Mouse (Mus musculus) testis, adult 10 weeks (tissue): ENCODE measurements around the gene Olfr955. TPM values are rescaled to one million over a fixed set of nuclear protein-coding genes. Genes with fewer than 3 reads are reported as not detected.

ENCODE experiments used
- polyA plus RNA-seq: library from polyadenylated mRNA; stranded (reverse); fragments of 350-450 nt; fragmentation: Illumina TruSeq; extraction: RNeasy Lipid Tissue Mini Kit (QIAGEN cat#74804); gene quantifications from one replicate; pipeline ENCODE4 v1.2.3, GENCODE M21; 2014; ENCODE audit warnings: low read depth, low replicate concordance

Gene Olfr955
- polyA plus RNA-seq = not detected

GRCm38 (mm10) chr9:39471844-39472243, at the start of gene Olfr955:
TSS of gene Olfr955 (minus strand) at chr9:39471944.

GRCm38 (mm10) chr9:39515531-39515930, 43.8 kb upstream of the Olfr955 start, which contains the start of gene Olfr957:
TSS of gene Olfr957 (minus strand) at chr9:39515809.

GRCm38 (mm10) chr9:39493895-39494294, 22.2 kb upstream of the Olfr955 start, which contains the start of gene Olfr44:
TSS of gene Olfr44 (minus strand) at chr9:39493995.

DNA sequence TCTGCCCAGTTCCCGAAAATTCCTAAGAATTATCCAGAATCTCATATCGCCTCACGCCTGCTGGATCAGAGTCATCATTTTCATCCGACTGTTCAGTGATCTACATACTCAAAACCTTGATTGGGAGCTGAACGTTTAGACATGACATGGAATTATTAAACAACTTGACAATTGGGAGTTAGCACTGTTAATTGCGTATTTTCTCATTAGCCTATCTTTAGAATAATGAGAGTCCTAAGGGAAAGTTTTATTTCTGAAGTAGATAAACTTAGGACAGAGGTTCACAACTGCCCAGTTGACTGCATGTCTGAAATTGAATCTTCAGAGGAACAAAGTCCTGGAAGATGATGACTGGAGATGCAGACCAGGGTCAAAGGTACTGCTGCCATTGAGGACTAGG, 15.3 kb downstream of the Olfr955 start, which contains the start of gene Olfr954:
Olfr954 (plus strand) TSS at position 301 of the 400 bp plus-strand sequence.

DNA sequence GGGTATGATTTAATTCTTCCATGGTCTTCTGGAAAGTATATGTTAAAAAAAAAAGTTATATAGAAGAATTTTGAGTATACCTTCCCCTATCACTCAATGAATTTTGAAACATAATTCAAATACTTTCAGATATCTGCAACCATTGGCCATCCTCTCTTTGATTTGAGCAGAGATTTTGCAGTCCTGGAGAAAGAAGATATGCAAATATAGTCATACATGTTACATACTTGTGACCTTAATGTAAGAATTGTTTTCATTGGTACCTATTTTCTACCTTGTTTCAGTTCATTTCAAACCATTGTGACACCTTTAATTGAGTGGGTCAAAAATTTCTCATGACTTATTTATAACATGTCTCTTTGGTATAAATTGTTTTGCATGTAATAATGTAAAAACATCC, 44.7 kb downstream of the Olfr955 start, which contains the start of gene Olfr952:
Olfr952 (minus strand) TSS at position 101 of the 400 bp plus-strand sequence.

Other genes with a start within 250 kb of the Olfr955 start
- not detected for gene Olfr1537, start 221.9 kb downstream of the Olfr955 start, polyA plus RNA-seq
- not detected for gene Olfr945, start 195.1 kb downstream of the Olfr955 start, polyA plus RNA-seq
- gene Olfr948, start 145.9 kb downstream of the Olfr955 start, polyA plus RNA-seq = not detected
- gene Olfr951, start 84.5 kb downstream of the Olfr955 start, polyA plus RNA-seq = not detected
- not detected for gene Olfr952, start 44.8 kb downstream of the Olfr955 start, polyA plus RNA-seq
- not detected for gene Olfr954, start 15.2 kb downstream of the Olfr955 start, polyA plus RNA-seq
- gene Olfr44, start 22.1 kb upstream of the Olfr955 start, polyA plus RNA-seq = not detected
- gene Olfr957, start 43.9 kb upstream of the Olfr955 start, polyA plus RNA-seq = not detected
- gene Olfr958, start 82.1 kb upstream of the Olfr955 start, polyA plus RNA-seq = not detected
- not detected for gene Olfr959, start 103.6 kb upstream of the Olfr955 start, polyA plus RNA-seq
- 0.08 TPM for gene AW551984, start 132.5 kb upstream of the Olfr955 start, polyA plus RNA-seq
- gene Olfr148, start 138.7 kb upstream of the Olfr955 start, polyA plus RNA-seq = not detected
- not detected for gene Olfr960, start 149.4 kb upstream of the Olfr955 start, polyA plus RNA-seq
- gene Olfr961, start 173.1 kb upstream of the Olfr955 start, polyA plus RNA-seq = not detected
- gene Olfr963, start 195.3 kb upstream of the Olfr955 start, polyA plus RNA-seq = not detected
- gene Olfr149, start 235.2 kb upstream of the Olfr955 start, polyA plus RNA-seq = not detected
- not detected for gene Olfr965, start 239.4 kb upstream of the Olfr955 start, polyA plus RNA-seq